Mouse (Mus musculus) hindbrain, embryonic 12.5 days (tissue): ENCODE data around the gene Ggact. TPM values are rescaled to one million over a fixed set of nuclear protein-coding genes. Genes with fewer than 3 reads are reported as not detected.

Experiments used
- ATAC-seq: fragments of 200-750 bp; cut with Nextera tagmentation; 2 replicates; pipeline ENCODE4 v1.8.0; 2017; ENCODE audit warnings: moderate TSS enrichment; ENCODE audit not compliant: low FRiP score
- H3K27ac ChIP-seq: fragments of 300-500 bp; sonication (generic); 2 replicates; pipeline ENCODE4 v1.5.1; 2016; ENCODE audit warnings: mild to moderate bottlenecking
- H3K27me3 ChIP-seq: fragments of 300-500 bp; sonication (generic); 2 replicates; pipeline ENCODE4 v1.6.1; 2016; ENCODE audit warnings: mild to moderate bottlenecking
- H3K36me3 ChIP-seq: fragments of 300-500 bp; sonication (generic); 2 replicates; pipeline ENCODE4 v1.6.1; 2016; ENCODE audit warnings: mild to moderate bottlenecking
- H3K4me1 ChIP-seq: fragments of 300-500 bp; sonication (generic); 2 replicates; pipeline ENCODE4 v1.6.1; 2016
- H3K4me2 ChIP-seq: fragments of 300-500 bp; sonication (generic); replicated peaks from 2 replicates; pipeline ENCODE4 v1.6.1; 2016; ENCODE audit warnings: mild to moderate bottlenecking
- H3K4me3 ChIP-seq: fragments of 300-500 bp; sonication (generic); 2 replicates; pipeline ENCODE4 v1.5.1; 2016; ENCODE audit warnings: mild to moderate bottlenecking
- H3K9ac ChIP-seq: fragments of 300-500 bp; sonication (generic); 2 replicates; pipeline ENCODE4 v1.6.1; 2016; ENCODE audit warnings: mild to moderate bottlenecking, moderate library complexity
- H3K9me3 ChIP-seq: fragments of 300-500 bp; sonication (generic); replicated peaks from 2 replicates; pipeline ENCODE4 v1.6.1; 2016; ENCODE audit warnings: mild to moderate bottlenecking
- WGBS: fragments of 180-500 bp; shearing (Covaris S2); methylation state at CpG from one replicate; pipeline ENCODE4 v1.1.7; 2016; 5-methylcytosine and 5-hydroxymethylcytosine counted together
- polyA plus RNA-seq: library from polyadenylated mRNA; unstranded; fragments of >200 nt; fragmentation: Nextera tagmentation; extraction: Ambion mirVana; gene quantifications from 2 replicates; pipeline ENCODE4 v1.2.1, GENCODE M21; 2016

Gene Ggact
- polyA plus RNA-seq, 1 experiment from 2014 or later, result 8.6 TPM

- Histone ChIP-seq H3K4me2 (no peak overlapping the region), H3K9me3 (no peaks in the 10 kb centered on the region), H3K4me1 (no peaks in the 10 kb centered on the region), H3K27me3 (no peaks in the 10 kb centered on the region), H3K4me3 (no peak overlapping the region), H3K36me3 (no peaks in the 10 kb centered on the region), H3K9ac (no peak overlapping the region), H3K27ac (no peak overlapping the region)
- 61% methylated on average over 2 of the region's 2 CpGs for WGBS
- no peak for ATAC-seq
Observed at GRCm38 (mm10) chr14:122788199-122788598, 125.4 kb downstream of the Ggact start.

GRCm38 (mm10) chr14:122784701-122785100, 128.9 kb downstream of the Ggact start:
- Histone ChIP-seq H3K27ac (no peak overlapping the region), H3K4me1 (no peaks in the 10 kb centered on the region), H3K4me3 (no peak overlapping the region), H3K9ac (no peak overlapping the region), H3K9me3 (no peaks in the 10 kb centered on the region), H3K27me3 (no peaks in the 10 kb centered on the region), H3K36me3 (no peaks in the 10 kb centered on the region), H3K4me2 (no peak overlapping the region)
- 84% methylated on average over 4 of the region's 4 CpGs for whole genome bisulfite sequencing
- no peak for ATAC-seq

- no peaks in the 10 kb centered on the region for H3K9me3 ChIP-seq
- H3K4me2 ChIP-seq, result no peak overlapping the region
- 0 out of 2 replicates have a peak, but pooled peaks cover 3% of the 10 kb centered on the region for H3K4me1 ChIP-seq
- no peak overlapping the region for H3K9ac ChIP-seq
- no peaks in the 10 kb centered on the region for H3K36me3 ChIP-seq
- WGBS, result 96% methylated on average over 5 of the region's 5 CpGs
- no peaks in the 10 kb centered on the region for H3K27me3 ChIP-seq
- ATAC-seq, result no peak
- H3K27ac ChIP-seq, result no peak overlapping the region
- no peak overlapping the region for H3K4me3 ChIP-seq
Observed at GRCm38 (mm10) chr14:122766448-122766847, 147.1 kb downstream of the Ggact start.

Other genes with a start within 250 kb of the Ggact start
- gene Tmtc4, start 70.3 kb upstream of the Ggact start, polyA plus RNA-seq, result 49.4 and 51.3 TPM in 2 replicates